Mouse (Mus musculus) Muller cell, postnatal 12 days (primary cell): Measurements from ENCODE around the gene Efcab11.

Experiments
- DNase-seq: peaks from one replicate; pipeline ENCODE4 v3.0.0-alpha.2; 2015; ENCODE audit errors: inconsistent ontology term

Gene Efcab11

DNA sequence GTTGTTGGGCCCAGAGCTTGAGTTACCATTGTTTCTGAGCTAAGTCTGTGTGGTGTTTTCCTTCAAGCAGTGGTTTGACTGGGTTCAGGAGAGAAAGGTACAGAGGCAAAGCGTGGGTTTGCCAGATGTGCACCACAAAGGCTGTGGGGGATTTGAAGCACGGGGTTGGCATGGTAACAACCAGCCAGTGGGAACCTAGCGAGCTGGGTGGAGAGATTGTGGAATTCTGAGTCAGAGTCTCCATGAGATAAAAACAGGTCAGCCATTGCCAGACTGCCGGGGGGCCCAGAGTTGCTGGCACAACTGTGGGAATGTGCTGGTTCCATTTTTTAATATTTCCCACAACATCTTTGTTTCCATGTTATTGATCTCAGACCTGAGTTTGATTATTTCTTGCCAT is 202.6 kb downstream of the Efcab11 start:
- peak; percentile 57 for DNase-seq

GRCm38 (mm10) chr12:99671866-99672191 is 212.4 kb downstream of the Efcab11 start:
- peak; percentile 33 for DNase-seq

GRCm38 (mm10) chr12:99671162-99671865 is 212.9 kb downstream of the Efcab11 start:
- no peak for DNase-seq

GRCm38 (mm10) chr12:99670762-99671152 is 213.5 kb downstream of the Efcab11 start:
- DNase-seq: no peak

GRCm38 (mm10) chr12:99669976-99670761 is 214.1 kb downstream of the Efcab11 start:
- no peak for DNase-seq

DNA sequence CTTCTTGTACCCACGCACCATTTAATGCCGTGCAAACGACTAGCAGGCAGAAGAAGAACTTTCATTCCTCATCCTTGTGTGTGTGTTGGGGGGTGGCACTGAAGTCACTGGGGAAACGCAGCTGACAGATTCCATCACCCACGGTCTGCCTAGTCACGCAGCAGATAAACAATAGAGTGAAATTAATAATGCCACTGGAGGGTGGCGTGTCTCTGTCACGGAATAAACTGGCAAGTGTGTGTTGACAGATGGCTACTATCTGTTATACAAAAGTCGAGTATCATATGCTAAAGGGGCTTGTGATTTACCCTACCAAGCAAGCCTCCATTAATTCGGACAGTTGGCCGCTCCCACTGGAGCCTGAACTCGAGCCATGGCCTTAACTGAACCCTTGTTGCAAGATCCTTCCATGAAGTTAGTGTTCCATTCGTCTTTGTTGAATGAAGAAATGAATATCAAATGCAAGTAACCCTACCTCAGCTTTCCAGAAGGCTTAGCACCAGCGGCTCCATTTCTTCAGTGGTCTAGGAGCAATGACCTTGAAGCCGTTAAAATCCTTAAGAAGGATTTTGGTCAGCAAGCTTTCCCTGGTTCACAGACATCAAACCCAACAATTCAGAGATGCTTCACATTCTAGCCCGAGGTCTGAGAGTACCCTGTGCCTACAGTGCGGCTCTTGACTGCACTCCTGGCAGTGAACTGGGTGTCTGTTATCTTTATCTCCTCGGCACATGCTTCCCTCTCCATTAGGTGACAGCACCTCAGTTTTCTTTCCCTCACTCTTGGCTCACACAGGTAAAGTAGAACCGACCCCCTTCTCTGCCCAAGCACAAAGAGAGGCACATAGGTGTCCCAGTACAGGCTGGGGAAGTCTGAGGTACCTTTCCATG is 229.0 kb downstream of the Efcab11 start:
- no peak for DNase-seq

DNA sequence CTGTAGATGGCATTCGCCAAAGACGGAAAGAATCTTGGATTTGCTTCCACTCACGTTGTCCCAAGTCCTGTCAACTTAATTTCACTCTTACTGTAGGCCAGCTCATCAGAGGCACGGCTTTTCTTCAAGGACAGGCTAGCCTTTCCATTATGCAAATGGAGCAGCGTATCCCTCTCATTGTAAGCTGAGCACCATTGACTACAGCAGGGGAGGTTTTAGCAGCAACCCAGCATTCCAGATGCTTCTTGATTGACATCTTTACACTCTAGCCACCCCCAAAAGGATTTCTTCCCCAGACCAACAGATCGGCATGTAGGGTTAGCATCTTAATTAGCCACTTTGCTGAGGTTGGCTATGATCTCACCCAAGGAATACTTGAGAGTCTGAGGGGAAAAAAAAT is 231.8 kb downstream of the Efcab11 start:
- no peak for DNase-seq

GRCm38 (mm10) chr12:99649732-99650131 is 234.5 kb downstream of the Efcab11 start:
- no peak for DNase-seq

- no peak for DNase-seq
These were observed 235.5 kb downstream of the Efcab11 start for GRCm38 (mm10) chr12:99648781-99649180.

GRCm38 (mm10) chr12:99646556-99647354 is 237.5 kb downstream of the Efcab11 start:
- no peak for DNase-seq

GRCm38 (mm10) chr12:99645418-99645817 is 238.8 kb downstream of the Efcab11 start:
- no peak for DNase-seq

DNA sequence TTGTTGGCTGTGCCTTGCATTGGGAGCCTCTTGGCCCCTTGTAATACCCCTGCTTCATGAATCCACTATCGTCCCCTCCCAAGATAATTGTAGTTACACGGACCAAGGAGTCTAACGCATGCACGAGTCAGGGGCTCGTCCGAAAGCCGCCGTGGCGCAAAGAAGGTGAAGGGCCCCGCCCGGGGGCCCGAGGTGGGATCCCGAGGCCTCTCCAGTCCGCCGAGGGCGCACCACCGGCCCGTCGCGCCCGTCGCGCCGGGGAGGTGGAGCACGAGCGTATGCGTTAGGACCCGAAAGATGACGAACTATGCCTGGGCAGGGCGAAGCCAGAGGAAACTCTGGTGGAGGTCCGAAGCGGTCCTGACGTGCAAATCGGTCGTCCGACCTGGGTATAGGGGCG is 239.3 kb downstream of the Efcab11 start:
- DNase-seq: no peak
